Mouse (Mus musculus) right cerebral cortex, postnatal 4 days (tissue): ENCODE measurements around the gene Cdc7.

Experiments used
- DNase-seq: peaks from one replicate; pipeline ENCODE4 v3.0.0-alpha.2; 2022

The Cdc7 gene

DNA sequence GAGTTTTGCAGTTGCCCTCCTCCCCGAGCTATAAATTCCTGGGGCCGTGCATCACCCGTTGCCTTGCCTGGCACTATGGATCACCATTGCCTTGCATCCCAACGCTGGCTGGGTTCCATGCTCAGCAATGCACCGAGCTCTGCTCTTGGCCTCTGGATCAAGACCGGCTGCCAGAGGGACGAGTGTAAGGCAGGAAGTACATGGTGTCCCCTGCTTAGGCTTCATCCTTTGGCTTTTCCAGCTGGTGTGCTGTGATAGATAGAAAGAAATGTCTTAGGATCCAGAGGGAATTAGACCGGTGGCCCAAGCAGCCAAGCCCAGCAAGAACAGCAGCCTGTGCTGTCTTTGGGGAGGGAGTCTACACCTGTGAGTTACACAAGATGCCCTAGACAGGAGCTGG lies 61.7 kb downstream of the Cdc7 start:
- DNase-seq = no peak

GRCm38 (mm10) chr5:107027616-107028015 lies 63.5 kb downstream of the Cdc7 start:
- DNase-seq = no peak

- DNase-seq = no peak
Observed at GRCm38 (mm10) chr5:107028557-107028956, 64.4 kb downstream of the Cdc7 start.

DNA sequence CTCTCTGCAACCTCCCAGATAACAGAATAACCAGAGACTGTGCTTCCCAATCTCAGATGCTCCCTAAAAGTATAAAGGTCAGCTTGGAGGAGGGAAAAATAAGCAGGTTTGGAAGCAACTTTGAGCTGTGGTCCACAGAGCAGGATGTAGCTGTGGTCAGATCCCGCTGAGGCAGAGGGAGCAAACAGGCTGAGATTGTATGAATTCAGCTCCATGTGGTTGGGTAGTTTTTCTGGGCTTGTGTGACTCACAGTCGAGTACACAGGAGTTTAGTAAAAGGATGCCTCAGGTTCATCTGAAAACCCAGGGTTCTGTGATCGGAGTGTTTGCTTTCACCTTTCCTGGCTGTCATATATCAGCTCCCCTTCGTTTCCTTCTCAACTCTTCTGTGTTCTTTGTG lies 65.7 kb downstream of the Cdc7 start:
- DNase-seq = no peak

- DNase-seq = no peak
Observed at GRCm38 (mm10) chr5:107030821-107031220, 66.7 kb downstream of the Cdc7 start.
